Comparison of ENCODE assay signal across 9 mouse cellular contexts in the genomic region with DNA sequence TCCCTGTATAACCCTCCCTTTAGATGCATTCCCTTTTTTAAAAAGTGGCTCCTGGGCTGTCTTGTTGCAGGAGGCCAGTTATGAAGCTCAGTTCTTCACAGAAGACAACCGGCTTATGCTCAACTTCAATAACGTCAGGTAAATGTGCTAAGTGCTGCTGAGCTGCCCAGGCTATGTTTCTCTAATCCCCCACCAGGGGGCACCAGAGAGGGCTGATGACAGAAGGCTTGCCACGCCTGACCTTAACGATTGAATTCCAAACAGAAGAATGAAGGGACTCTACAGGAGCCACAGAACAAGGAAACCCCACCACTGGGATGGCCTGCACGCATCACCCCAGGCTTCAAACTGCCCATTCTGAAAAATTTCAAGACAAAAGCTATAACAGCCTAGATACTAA. TPM values are rescaled to one million over a fixed set of nuclear protein-coding genes. Genes with fewer than 3 reads are reported as not detected.
DNase-seq lines count a peak whose midpoint lies in the region; ATAC-seq and TF ChIP-seq lines count a peak whose summit lies in the region.
"Had no signal": no experiment of that assay in that cellular context is flagged by ENCODE, and none has a peak within 500 bp of the region (broad histone marks: within the 10 kb centered on the region; RNA-seq: fewer than 3 reads in every experiment).

No protein-coding gene starts in this region.

- no peak overlapping the region for H3K27ac ChIP-seq in lung, embryonic 14.5 days (ENCODE audit: low read depth)

- no peak overlapping the region for H3K4me3 ChIP-seq in lung, embryonic 14.5 days (ENCODE audit: low read depth, low read length)

- DNase-seq in urinary bladder, adult 18-20 months (ENCODE audit: low spot score in 2 of 2) = peak; percentile 23 to 48
- DNase-seq in urinary bladder, postnatal 10 days (ENCODE audit: low spot score) = no peak
- DNase-seq in c-Kit-negative CD71-positive TER-119-positive erythroid progenitor cells, embryonic 14.5 days (ENCODE audit: low read depth, low spot score) = peak; percentile 36
- DNase-seq in fibroblast of lung, adult 2 months (ENCODE audit: low read depth) = peak; percentile 16
- peak; percentile 65 for DNase-seq in kidney, adult 9 months
- DNase-seq in lung, embryonic 14.5 days = peak; percentile 84
- peak; percentile 75 for DNase-seq in right cerebral cortex, postnatal 4 days
- DNase-seq in yolk sac, embryonic 10.5 days (ENCODE audit: low spot score) = peak; percentile 49

- WGBS in lung, embryonic 14.5 days = 17% methylated on average over 5 of the region's 5 CpGs

- H3K4me1 ChIP-seq in lung, embryonic 14.5 days (ENCODE audit: insufficient read depth) = no peaks in the 10 kb centered on the region

- H3K9ac ChIP-seq in lung, embryonic 14.5 days = no peak overlapping the region

- peak; percentile 84 for TF ChIP-seq CTCF in lung, embryonic 14.5 days (IDR thresholded peaks at IDR 0.05; ENCODE audit: low read depth)

- H3K36me3 ChIP-seq in lung, embryonic 14.5 days (ENCODE audit: insufficient read depth) = no peaks in the 10 kb centered on the region

- no peak for ATAC-seq in lung, embryonic 14.5 days (ENCODE audit: insufficient read depth)

- H3K27me3 ChIP-seq in lung, embryonic 14.5 days (ENCODE audit: insufficient read depth, low read length) = no peaks in the 10 kb centered on the region

- no peak overlapping the region for H3K4me2 ChIP-seq in lung, embryonic 14.5 days

- no peaks in the 10 kb centered on the region for H3K9me3 ChIP-seq in lung, embryonic 14.5 days (ENCODE audit: low read depth, low read length)

RNA-seq across cellular contexts. Expression of a gene that starts 8.4 kb away (rescaled TPM):
- 1.4 and 2.0 TPM in 2 replicates for polyA plus RNA-seq in lung, embryonic 14.5 days (2014; fragmentation: Nextera tagmentation; extraction: Ambion mirVana)

RNA-seq across cellular contexts. Expression of a gene that starts 24.6 kb away (rescaled TPM):
- 0.49 and 0.74 TPM in 2 replicates for polyA plus RNA-seq in lung, embryonic 14.5 days (2014; fragmentation: Nextera tagmentation; extraction: Ambion mirVana)

RNA-seq across cellular contexts. Expression of a gene that starts 42.5 kb away (rescaled TPM):
- not detected in 2 replicates for polyA plus RNA-seq in lung, embryonic 14.5 days (2014; fragmentation: Nextera tagmentation; extraction: Ambion mirVana)
- polyA plus RNA-seq: heart, embryonic 14.5 days had no signal

RNA-seq across cellular contexts. Expression of a gene that starts 52.8 kb away (rescaled TPM):
- not detected in 2 replicates for polyA plus RNA-seq in lung, embryonic 14.5 days (2014; fragmentation: Nextera tagmentation; extraction: Ambion mirVana)
- polyA plus RNA-seq: heart, embryonic 14.5 days had no signal
